Mouse (Mus musculus): ENCODE measurements around the gene Fabp1.

The Fabp1 gene

DNA sequence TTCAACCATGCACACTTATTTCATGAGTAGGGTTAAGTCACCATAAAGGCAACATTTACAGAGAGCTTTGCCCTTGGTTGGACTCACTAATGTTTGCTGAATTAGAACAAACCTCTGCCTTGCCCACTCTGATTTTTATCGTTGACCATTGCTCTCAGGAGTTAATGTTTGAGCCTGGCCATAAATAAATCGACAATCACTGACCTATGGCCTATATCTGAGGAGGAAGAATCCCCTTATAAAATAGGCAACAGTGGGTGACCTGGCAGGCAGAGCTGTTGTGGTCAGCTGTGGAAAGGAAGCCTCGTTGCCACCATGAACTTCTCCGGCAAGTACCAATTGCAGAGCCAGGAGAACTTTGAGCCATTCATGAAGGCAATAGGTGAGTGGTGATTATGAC is at the start of gene Fabp1:
TSS of gene Fabp1 (plus strand) at position 216 of the 400 bp plus-strand sequence.
- DNase-seq (ENCODE audit: low read depth): no peak

DNA sequence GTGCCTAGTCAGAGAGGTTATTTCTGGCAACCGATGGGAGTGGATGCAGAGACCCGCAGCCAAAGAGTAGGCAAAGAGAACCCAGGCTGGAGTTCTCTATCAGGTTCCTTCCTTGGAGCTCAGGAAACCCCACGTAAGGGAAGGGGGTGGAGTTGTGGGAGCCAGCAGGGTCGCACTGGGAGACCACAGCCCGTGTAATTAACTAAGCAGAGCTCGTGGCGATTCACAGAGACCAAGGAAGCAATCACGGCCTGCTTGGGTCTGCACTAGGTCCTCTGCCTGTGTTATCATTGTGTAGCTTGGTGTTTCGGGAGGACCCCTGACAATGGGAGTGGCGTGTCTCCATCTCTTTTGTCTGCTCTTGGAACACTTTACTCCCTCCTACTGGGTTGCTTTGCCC is 48.5 kb upstream of the Fabp1 start:
- DNase-seq (ENCODE audit: low read depth): no peak

DNA sequence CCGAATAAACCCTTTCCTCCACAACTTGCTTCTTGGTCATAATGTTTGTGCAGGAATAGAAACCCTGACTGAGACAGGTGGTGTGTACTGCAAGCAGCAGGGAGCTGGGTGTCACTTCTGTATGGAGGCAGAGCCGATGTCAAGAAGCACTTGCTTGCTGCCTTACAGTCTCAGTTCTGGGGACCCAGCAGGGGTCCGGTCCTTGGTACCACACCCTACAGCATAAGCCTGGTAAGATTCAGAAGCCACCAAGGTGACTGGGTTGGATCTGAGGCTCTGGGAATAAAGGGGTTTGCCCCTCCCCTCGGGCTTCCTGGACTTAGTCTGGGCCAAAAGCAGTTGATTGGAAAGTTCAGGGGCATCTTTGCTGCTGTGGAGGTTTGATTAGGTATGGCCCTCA is 46.1 kb upstream of the Fabp1 start:
- DNase-seq (ENCODE audit: low read depth): no peak

DNA sequence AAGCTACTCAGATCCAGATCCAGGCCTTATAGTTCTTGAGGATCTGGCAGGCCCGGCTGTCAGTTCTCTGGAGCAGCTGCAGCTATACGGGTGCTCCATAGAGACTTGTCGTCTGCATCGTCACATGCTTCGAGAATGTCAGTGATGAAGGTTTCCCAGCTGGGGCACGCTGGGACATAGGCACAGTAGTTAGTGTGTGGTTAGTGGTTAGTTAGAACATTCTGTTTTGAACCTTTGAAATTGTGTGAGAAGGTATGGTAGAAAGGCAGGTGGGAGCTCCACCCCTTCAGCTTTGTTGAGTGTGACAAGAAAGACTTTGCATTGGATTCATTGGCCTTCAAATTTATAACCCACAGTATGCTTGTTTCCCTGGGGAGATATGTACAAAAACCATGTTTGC is 44.8 kb upstream of the Fabp1 start:
- peak; percentile 52 for DNase-seq (ENCODE audit: low read depth)

DNA sequence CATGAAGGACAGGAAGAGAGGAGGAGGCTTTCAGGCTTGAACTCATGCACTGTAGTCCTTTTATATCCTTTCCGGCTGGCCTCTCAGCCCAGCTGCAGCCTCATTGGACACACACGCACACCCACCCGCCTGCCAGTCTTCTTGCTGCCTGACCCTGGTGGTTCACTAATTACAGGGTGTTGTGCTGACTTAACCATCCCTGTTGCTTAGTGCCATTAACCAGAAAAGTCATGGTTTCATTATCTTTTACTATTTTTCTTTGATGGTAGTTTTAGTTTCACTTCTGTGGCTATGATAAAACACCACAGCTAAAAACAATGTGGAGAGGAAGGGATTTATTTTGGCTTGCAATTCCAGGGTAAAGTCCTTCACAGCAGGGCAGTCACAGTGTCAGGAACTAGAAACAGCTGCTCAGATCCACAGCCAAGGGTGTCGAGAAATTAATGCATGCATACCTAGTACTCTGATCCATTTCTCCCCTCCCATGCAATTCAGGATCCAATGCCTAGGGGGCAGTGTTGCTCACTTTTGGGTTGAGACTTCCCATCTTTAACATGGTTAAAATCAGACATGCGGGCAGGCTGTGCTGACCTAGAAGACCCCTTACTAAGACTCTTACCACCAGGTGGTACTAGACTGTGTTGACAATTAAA is 42.8 kb upstream of the Fabp1 start:
- DNase-seq (ENCODE audit: low read depth): peak; percentile 64

DNA sequence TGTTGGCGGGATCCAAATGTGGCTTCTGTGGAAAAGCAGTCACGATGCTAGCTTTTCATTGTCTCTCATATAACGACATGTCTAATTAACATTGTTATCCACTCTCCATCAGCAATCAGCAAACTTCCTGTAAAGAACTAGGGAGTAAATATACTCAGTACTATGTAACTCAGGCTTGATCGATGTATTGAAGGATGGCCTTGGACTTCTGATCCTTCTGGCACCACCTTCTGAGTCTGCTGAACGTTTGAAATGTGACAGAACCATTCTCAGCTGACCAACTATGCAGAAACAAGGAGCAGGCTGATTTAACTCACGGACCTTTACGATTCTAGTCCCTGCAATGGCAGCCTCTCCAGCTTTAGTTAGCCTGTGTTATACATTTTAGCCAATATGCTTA is 38.3 kb upstream of the Fabp1 start:
- DNase-seq (ENCODE audit: low read depth): no peak

DNA sequence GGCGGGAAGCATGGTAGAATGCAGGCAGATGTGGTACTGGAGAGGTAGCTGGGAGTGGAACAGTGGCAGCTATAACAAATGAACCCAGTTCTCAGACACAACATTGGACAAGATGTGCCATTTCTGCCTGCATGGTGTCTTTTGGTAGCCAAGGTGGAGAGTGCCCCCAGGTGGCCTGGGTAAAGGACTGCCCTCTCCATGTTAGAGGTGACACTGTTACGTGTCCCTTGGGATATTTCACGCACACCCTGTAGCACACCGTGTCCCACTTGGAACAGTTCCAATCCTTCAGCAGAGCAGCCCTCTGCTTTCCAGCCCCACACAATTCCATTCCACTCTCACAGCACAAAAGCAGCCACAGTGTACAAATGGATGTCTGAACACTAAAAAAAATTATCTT is 37.4 kb upstream of the Fabp1 start:
- no peak for DNase-seq (ENCODE audit: low read depth)

DNA sequence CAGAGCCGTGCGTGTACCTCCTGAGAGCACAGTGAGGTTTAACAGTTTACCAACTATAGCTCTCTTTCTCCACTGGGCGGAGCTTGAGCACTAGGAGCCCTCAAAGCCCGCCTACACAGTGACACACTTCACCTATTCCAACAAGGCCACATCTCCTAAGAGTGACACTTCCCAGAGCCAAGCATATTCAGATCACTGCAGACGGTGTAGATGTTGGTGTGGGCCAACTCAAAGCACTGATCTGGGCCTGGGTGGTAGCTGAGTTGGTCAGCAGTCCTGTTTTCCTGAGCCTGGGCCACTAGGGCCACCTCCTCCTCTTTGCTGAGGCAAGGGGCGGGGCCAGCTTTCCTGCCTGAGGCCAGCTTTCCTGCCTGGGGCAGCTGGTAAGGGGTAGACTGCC is 35.2 kb upstream of the Fabp1 start:
- DNase-seq (ENCODE audit: low read depth): no peak

DNA sequence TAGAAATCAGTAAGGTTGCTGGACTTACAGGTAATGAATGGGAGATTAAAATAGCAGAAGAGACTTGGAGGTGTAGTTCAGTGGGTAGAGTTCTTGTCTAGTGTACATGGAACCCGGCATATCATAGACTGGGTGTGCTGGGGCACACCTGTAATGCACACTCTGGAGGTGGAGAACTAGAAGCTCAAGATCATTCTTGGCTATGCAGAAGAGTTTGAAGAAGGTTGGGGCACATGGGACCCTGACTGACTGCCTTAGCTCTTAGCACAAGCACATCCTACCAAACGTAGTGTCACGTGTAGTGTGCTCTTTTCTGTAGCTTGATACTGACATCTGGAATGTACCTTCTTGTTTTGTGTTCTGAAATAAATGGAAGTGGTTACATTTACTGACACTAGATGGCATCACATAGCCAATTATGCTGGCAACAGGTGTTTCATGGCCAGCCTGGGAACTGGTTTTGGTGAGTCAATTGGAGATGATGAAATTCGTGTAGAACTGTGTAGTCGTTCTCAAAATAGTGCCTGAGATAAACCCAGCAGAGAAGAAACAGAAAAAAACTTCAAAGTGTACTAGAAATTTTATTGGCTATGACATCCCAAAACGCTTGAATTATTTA is 33.0 kb upstream of the Fabp1 start:
- peak; percentile 67 for DNase-seq (ENCODE audit: low read depth)

DNA sequence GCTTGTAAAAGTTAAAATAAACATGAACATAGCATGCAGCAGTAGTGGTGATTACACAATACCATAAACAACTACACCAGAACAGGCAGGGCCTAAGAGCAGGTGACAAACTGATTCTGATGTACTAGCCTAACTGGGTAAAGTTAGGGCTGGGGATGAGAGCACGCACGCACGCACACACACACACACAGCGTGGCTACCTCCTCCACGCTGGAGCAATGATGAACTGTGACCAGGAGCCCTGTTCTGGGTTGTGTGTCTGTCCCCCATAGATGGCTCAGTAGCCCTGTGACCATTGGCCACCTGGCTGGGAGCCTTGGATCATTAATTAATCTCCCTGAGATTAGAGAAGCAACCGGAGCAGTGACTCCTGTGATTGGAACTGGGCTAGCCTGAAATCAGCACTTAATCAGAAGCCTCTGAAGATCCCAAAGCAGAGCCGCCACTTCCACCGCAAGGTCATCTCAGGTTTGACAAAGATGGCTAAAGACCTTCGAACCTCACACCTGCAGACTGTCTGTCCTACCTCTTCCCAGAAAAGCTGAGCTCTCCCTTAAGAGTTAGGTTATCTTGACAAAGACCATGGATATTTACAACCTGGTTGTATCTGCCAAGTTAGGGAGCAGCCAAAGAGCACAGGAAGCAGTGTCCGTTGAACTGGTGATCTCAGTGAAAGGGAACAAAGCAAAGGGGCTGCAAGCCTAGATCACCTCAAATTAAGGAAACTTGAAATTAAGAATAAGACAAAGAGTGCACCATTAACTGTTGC is 26.6 kb upstream of the Fabp1 start:
- no peak for DNase-seq (ENCODE audit: low read depth)

DNA sequence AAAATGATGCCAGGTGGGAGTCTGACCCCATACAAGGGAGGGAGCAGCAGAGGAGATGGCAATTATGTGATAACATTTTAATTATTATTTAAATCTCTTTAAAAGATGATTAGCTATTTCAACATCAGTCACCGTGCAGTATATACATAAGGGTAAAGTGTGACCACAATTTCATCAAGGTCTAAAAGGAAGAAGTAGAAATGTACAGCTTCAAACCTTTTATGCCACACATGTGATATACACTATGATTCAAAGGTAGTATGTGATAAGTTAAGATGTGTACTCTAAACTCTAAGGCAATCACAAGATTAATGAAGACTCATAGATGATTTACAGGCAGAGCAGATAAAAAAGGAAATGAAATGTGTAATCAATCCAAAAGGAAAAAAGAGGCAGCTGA is 19.0 kb upstream of the Fabp1 start:
- no peak for DNase-seq (ENCODE audit: low read depth)

DNA sequence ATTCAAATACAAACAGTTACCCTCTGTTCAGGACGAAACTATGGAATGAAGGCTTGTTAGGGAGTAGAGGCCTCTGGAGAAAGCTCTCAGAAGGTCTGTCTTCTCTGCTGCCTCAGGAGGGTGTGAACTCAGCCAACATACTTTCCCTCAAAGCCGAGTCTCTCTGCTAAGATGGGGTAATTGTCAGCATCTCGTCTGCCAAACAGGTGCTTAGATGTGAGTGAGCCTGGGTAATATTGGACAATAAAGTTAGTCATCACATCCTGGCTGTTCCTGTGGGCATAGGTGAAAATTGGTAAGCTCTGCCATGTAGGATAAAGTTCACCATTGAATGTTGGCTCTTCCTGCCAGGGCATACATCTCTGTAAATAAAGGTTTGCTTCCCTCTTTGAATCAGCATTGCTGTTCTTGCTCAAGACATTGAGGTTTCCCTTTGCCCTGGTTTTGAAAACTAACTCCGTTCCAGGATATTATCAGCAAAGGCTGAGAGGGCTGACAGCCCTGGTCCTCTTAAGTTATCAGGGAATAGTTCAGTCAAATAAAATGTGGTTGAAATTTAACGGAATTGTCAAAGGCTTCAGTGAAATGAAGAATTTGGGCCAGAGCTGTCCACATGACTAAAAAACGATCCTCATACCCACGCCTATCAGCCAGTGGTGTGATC is 14.6 kb upstream of the Fabp1 start:
- DNase-seq (ENCODE audit: low read depth): no peak

DNA sequence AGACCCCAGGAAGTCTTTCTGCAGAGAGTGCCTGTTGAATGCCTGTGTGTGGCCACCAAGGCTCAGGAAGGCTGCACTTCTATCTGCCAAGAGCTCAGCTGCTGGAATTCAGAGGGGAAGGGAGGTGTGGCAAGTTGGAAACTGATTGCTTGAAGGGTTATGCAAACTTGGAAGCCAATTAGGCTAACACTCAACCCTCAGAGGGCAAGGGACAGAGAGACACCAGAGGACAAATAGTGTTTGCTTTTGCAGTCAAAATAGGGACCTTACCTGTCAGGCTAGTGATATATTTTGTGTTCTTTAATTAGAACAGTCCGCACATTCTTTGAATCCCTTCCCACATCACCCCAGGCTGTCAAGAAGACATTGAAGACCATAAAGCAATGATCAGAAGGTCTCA is 10.0 kb upstream of the Fabp1 start:
- no peak for DNase-seq (ENCODE audit: low read depth)

DNA sequence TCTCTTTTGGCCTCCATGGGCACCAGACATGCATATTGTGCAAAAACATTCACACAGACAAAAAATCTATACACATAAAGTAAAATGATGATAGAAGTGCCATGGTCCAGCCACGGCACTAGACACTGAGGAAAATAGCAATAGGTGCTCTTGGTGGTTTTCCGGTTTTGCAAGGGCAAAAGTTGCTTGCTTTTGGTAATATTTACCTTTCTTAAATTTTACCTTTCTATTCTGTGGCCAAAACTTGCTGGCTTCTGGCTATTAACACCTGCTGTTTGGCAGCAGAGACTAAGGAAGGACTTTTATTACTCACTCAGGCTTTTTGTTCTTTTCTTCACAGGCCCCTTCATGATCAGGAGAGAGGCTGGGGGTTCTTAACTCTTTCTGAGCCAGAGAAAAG is 9.1 kb upstream of the Fabp1 start:
- DNase-seq (ENCODE audit: low read depth): no peak

DNA sequence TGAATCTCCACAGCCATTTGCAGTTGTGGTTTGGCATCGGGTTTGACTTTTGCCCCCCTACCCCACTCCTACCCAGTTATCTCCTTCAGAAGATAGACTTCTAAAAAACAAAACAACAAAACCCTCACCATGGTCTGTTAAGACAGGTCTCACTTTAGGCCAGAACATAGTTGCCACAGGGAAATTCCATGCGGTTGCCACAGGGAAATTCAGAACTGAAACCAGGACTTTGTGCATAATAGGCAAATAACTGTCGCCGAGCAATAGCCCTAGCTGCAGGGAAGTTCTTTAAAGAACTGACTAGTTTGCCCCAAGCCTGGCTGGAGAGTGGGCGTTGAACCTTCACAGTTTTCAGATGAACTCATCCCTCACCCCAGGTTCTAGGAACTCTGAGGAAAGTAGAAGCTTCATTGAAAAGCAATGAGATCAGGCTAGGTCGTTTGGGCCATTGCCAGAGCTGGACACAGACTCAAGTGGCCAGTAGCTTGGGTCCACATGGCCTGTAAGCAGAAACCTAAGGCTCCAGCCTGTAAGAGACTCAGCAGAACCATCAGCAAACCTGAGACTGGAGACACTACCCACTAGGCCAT is 6.4 kb upstream of the Fabp1 start:
- DNase-seq (ENCODE audit: low read depth): no peak

DNA sequence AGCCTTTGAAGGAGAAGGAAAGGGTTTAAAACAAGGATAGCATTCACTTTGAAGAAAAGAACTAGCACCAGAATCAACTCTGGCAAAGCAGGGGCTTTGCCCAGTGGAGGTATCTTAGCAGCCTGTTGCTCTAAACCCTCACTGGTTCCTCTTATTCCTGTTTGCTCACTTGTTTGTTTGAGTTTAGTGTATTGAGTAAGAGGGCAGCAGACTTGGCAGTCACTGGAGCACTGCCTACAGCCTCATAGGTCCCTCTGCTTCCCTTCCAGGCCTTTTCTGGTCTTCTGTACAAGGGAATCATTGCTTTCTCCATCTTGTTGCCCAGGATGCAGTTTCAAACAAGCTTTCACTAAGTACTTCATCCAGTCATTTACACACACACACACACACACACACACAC is 3.5 kb upstream of the Fabp1 start:
- no peak for DNase-seq (ENCODE audit: low read depth)

DNA sequence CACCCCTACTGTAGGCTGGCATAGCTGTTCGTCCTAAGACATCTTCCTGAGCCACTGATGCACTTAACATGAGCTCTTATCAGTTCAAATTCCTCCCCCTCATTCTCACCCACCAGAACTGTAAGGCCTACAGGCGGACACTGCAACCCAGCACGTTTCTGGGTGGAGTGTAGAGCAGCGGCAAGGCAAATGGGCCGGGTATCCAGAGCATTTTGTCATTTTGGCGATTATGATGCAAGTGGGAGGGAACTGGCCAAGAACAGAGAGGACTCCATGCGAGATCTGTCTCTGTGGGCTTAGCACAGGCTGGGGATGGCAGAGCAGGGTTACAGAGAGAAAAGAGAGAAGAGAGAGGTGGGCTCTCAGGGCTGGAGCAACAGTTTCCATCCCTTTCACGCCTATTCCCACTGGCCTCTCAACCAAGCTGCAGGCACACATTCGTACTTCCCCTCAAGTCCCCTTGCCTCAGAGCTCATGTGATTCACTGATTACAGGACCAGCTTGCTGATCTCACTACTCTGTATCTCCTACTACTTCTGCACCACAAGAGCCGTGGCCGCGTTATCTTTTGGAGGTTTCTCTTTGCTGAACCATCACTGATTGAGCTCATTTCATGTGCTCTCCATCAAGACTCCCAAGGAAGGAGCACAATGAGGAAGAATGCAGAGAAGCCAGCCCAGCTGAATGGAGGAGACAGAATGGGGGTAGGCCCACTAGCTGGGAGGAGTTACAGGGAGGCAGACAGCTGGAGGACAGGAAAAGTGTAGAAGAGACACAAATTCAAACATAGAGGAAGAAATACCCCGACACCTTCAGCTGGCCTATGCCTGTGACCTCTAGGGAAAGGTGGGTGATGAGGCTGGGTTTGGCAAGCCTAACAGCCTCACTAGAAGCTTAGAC is 1.7 kb upstream of the Fabp1 start:
- DNase-seq (ENCODE audit: low read depth): no peak

DNA sequence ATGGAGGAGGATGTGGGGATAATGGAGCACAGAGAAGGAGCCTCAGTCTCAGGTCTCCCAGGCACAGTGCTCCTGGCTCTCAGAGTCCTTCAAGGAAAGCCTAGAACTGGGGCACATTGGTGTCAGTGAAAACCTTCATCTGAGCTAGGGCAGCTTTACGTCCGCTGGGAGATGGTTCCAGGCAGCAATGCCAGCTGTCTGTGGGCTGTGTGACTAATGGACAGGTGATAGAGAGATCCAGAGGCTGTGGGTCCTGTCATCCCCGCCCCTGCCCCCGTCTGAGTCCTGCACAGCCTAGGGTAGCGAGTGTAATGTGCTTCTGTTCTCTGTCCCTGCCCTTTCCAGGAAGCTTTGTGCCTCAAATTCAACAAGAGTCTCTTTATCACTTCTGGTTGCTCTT is 2.3 kb downstream of the Fabp1 start:
- DNase-seq (ENCODE audit: low read depth): no peak

DNA sequence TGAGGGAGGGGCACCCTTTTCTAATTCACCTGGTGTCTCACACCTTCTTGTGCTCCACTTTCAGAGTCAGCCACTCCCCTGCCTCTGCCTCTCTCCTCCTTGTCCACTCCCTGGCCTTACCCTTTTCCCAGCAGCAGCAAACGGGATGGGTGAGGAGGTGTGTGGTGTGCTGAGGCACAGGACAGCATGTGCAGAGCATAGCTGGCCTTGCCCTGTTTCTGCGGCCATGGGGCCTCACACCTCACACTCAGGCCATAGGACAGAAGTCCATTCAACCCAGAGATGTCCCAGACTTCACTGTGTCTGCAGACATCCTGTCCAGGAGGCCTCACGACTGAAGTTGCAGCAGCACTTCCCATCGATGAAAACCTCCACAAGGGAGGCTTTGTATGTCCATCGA is 4.0 kb downstream of the Fabp1 start:
- DNase-seq (ENCODE audit: low read depth): no peak

DNA sequence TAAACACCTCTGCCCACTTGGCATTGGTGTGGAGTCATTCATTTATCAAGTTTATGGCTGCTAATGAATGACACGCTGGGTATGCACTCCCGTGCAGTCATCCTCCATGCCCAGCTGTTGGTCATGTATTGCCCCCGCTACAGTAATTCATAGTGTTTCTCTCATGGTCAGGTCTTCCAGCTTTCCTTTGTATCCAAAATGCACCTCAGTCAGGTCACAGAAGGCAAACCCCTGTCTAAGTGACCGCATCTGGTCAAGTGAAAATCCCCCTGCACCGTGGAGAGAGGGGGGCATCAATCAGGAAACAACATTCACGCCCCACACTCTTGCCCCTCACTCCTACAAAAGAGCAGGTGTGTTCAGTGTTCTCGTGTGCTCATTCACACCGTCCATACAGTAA is 4.5 kb downstream of the Fabp1 start:
- no peak for DNase-seq (ENCODE audit: low read depth)

DNA sequence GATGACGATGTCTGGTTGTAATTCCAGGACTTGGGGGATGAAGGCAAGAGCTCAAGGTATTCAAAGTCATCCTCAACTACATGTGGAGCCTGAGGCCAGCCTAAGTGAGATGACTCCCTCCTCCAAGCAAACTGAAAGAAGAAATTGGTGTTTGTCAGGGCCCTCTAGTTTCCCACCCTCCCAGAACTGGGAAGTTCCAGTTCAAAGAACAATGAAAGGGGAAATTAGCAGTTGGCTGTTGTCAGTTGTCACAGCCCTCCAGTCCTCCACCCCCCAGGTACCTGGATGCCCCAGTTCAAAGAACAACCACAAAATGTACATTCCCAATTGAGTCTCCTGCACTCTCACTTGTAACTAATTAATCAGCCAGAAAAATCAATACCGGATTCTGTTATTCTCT is 9.1 kb downstream of the Fabp1 start:
- no peak for DNase-seq (ENCODE audit: low read depth)

DNA sequence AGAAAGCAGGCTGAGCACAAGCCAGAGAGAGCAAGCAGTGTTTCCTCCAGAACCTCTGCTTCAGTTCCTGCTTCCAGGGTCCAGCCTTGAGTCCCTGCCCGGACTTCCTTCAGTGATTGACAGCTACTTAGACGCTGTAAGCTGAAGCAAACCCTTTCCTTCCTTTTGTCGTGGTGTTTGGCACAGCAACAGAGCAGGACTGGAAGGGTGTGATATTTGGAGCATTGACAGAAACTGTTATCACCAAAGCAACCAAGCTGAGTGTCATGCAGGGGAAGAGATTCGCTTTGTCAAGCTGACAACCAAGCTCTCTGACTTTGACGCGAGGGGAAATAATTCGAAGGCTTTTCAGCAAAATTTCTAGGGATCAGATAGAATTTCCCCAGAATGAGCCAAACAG is 12.3 kb downstream of the Fabp1 start:
- no peak for DNase-seq (ENCODE audit: low read depth)
